Mouse (Mus musculus) CH12.LX (cell line): ENCODE measurements around the gene Kif5c. TPM values are rescaled to one million over a fixed set of nuclear protein-coding genes. Genes with fewer than 3 reads are reported as not detected.

Experiments
- DNase-seq: peaks from one replicate; pipeline ENCODE4 v3.0.0-alpha.2; 2013; ENCODE audit errors: extremely low read depth
- H3K27ac ChIP-seq: 2 replicates; pipeline ENCODE4 v1.5.1; 2012; ENCODE audit warnings: low read depth, mild to moderate bottlenecking, control low read depth, moderate library complexity; ENCODE audit not compliant: insufficient read depth
- H3K27me3 ChIP-seq: replicated peaks from 2 replicates; pipeline ENCODE3; 2012; ENCODE audit warnings: inconsistent platforms
- H3K36me3 ChIP-seq, 2 experiments: replicated peaks in 1 of 2; 2 replicates each; pipeline versions ENCODE3 to v1.6.1; 2012; ENCODE audit warnings: inconsistent platforms in 1 of 2, low read length in 1 of 2, mild to moderate bottlenecking in 1 of 2, mixed read lengths in 1 of 2, moderate library complexity in 1 of 2; ENCODE audit not compliant: control insufficient read depth in 1 of 2, insufficient read depth in 1 of 2
- H3K4me1 ChIP-seq, 2 experiments: 2 replicates each; pipeline ENCODE4 v1.6.1; 2012; ENCODE audit warnings: inconsistent platforms in 1 of 2, moderate library complexity in 1 of 2; ENCODE audit not compliant: insufficient read depth in 2 of 2, control insufficient read depth in 1 of 2
- H3K4me2 ChIP-seq: 2 replicates; pipeline ENCODE4 v1.6.1; 2012; ENCODE audit warnings: low read depth, mild to moderate bottlenecking, control low read depth; ENCODE audit not compliant: poor library complexity, insufficient read depth, severe bottlenecking
- H3K4me3 ChIP-seq, 3 experiments: fragments of 150-350 bp in 1 of 3; sonication (generic) in 1 of 3; replicated peaks in 1 of 3; 2 replicates each; pipeline versions ENCODE3 to v1.5.1; 2011 to 2012; ENCODE audit warnings: low read depth in 2 of 3, low read length in 2 of 3, mild to moderate bottlenecking in 2 of 3, moderate library complexity in 2 of 3, control low read depth in 1 of 3, improper control_type of control experiment in 1 of 3, inconsistent platforms in 1 of 3, mixed read lengths in 1 of 3; ENCODE audit not compliant: poor library complexity in 1 of 3
- H3K79me2 ChIP-seq: replicated peaks from 2 replicates; pipeline ENCODE4 v1.6.1; 2012; ENCODE audit warnings: mild to moderate bottlenecking, moderate library complexity; ENCODE audit not compliant: control insufficient read depth, poor library complexity, insufficient read depth, severe bottlenecking; ENCODE audit errors: extremely low read depth
- H3K9ac ChIP-seq: 2 replicates; pipeline ENCODE4 v1.6.1; 2012; ENCODE audit warnings: low read depth, mild to moderate bottlenecking, control low read depth, moderate library complexity; ENCODE audit not compliant: insufficient read depth
- H3K9me3 ChIP-seq: replicated peaks from 2 replicates; pipeline ENCODE3; 2012; ENCODE audit warnings: low read length, inconsistent platforms, mixed read lengths
- BHLHE40 ChIP-seq: IDR thresholded peaks from 2 replicates; pipeline ENCODE4 v1.6.1; 2011; ENCODE audit warnings: mild to moderate bottlenecking, low read depth, low read length, improper control_type of control experiment
- E2F4 ChIP-seq: IDR thresholded peaks from 2 replicates; pipeline ENCODE4 v1.6.1; 2011; ENCODE audit warnings: low read depth, low read length, improper control_type of control experiment; ENCODE audit not compliant: insufficient replicate concordance
- EP300 ChIP-seq: IDR thresholded peaks from 2 replicates; pipeline ENCODE4 v1.6.1; 2011; ENCODE audit warnings: low read length, improper control_type of control experiment
- ETS1 ChIP-seq: conservative IDR thresholded peaks from 2 replicates; pipeline ENCODE4 v1.6.1; 2012; ENCODE audit warnings: low read depth, mild to moderate bottlenecking, inconsistent platforms, low read length, improper control_type of control experiment, moderate library complexity
- GABPA ChIP-seq: IDR thresholded peaks from 2 replicates; pipeline ENCODE4 v1.6.1; 2012; ENCODE audit warnings: low read depth, low read length, improper control_type of control experiment, inconsistent platforms; ENCODE audit not compliant: insufficient replicate concordance
- IRF4 ChIP-seq: IDR thresholded peaks from 2 replicates; pipeline ENCODE4 v1.6.1; 2014; ENCODE audit warnings: low read depth, mild to moderate bottlenecking, inconsistent platforms, low read length, improper control_type of control experiment
- MAX ChIP-seq: IDR thresholded peaks from 2 replicates; pipeline ENCODE4 v1.6.1; 2011; ENCODE audit warnings: low read length, improper control_type of control experiment
- MAZ ChIP-seq: IDR thresholded peaks from 2 replicates; pipeline ENCODE4 v1.6.1; 2012; ENCODE audit warnings: low read depth, mild to moderate bottlenecking, inconsistent platforms, low read length, improper control_type of control experiment, moderate library complexity
- MXI1 ChIP-seq: IDR thresholded peaks from 2 replicates; pipeline ENCODE4 v1.6.1; 2011; ENCODE audit warnings: mild to moderate bottlenecking, low read depth, low read length, improper control_type of control experiment
- MYC ChIP-seq: IDR thresholded peaks from 2 replicates; pipeline ENCODE4 v1.6.1; 2011; ENCODE audit warnings: low read depth, mild to moderate bottlenecking, improper control_type of control experiment, low read length
- PAX5 ChIP-seq: IDR thresholded peaks from 2 replicates; pipeline ENCODE4 v1.6.1; 2012; ENCODE audit warnings: low read length, inconsistent platforms, mixed read lengths
- POLR2AphosphoS2 ChIP-seq: IDR thresholded peaks from 2 replicates; pipeline ENCODE4 v1.6.1; 2011; ENCODE audit warnings: low read depth, low read length, improper control_type of control experiment
- RAD21 ChIP-seq: IDR thresholded peaks from 2 replicates; pipeline ENCODE4 v1.6.1; 2011; ENCODE audit warnings: low read depth, mild to moderate bottlenecking, low read length, improper control_type of control experiment, moderate library complexity
- RCOR1 ChIP-seq: conservative IDR thresholded peaks from 2 replicates; pipeline ENCODE4 v1.6.1; 2012; ENCODE audit warnings: low read depth, mild to moderate bottlenecking, inconsistent platforms, low read length, improper control_type of control experiment
- SMC3 ChIP-seq: IDR thresholded peaks from 2 replicates; pipeline ENCODE4 v1.6.1; 2011; ENCODE audit warnings: low read depth, low read length, improper control_type of control experiment
- TCF12 ChIP-seq: IDR thresholded peaks from 2 replicates; pipeline ENCODE4 v1.6.1; 2014; ENCODE audit warnings: low read depth, mild to moderate bottlenecking, inconsistent platforms, low read length, improper control_type of control experiment
- UBTF ChIP-seq: IDR thresholded peaks from 2 replicates; pipeline ENCODE4 v1.6.1; 2012; ENCODE audit warnings: low read depth, mild to moderate bottlenecking, inconsistent platforms, low read length, improper control_type of control experiment, moderate library complexity
- USF2 ChIP-seq: conservative IDR thresholded peaks from 2 replicates; pipeline ENCODE4 v1.6.1; 2011; ENCODE audit warnings: low read depth, low read length, improper control_type of control experiment
- ZC3H11A ChIP-seq: IDR thresholded peaks from 2 replicates; pipeline ENCODE4 v1.6.1; 2012; ENCODE audit warnings: low read depth, mild to moderate bottlenecking, inconsistent platforms, low read length, improper control_type of control experiment
- ZNF384 ChIP-seq: IDR thresholded peaks from 2 replicates; pipeline ENCODE4 v1.6.1; 2012; ENCODE audit warnings: low read depth, low read length, improper control_type of control experiment, inconsistent platforms
- dilution Hi-C: fragments of 300-500 bp; cut with MboI; formaldehyde crosslinking; loops from 2 replicates; pipeline ENCODE4 v1.14.3; 2020; ENCODE audit warnings: low sequenced_read_pairs; ENCODE audit not compliant: extremely low pct_unique_long_range_greater_than_20kb, extremely low pct_ligation_motif_present
- in situ Hi-C: fragments of 300-500 bp; cut with MboI; formaldehyde crosslinking; loops from 3 replicates; pipeline ENCODE4 v1.14.3; 2019; ENCODE audit warnings: low sequenced_read_pairs, low pct_ligation_motif_present, low pct_unique_long_range_greater_than_20kb, mixed read lengths
- polyA plus RNA-seq: library from polyadenylated mRNA; unstranded; fragments of >175 nt; gene quantifications from 2 replicates; pipeline ENCODE4 v1.2.1, GENCODE M21; 2012; ENCODE audit warnings: low read depth; ENCODE audit not compliant: insufficient read length
- total RNA-seq, 2 experiments: library from RNA; depleted of rRNA; stranded (reverse); fragments of 300-350 nt in 1 of 2; fragments of >200 nt in 1 of 2; gene quantifications; 2 replicates each; pipeline ENCODE4 v1.2.3; 2012 to 2014

The Kif5c gene
- total and polyA plus RNA-seq, 3 experiments: 3.0 to 3.5 (median 3.1) TPM

DNA sequence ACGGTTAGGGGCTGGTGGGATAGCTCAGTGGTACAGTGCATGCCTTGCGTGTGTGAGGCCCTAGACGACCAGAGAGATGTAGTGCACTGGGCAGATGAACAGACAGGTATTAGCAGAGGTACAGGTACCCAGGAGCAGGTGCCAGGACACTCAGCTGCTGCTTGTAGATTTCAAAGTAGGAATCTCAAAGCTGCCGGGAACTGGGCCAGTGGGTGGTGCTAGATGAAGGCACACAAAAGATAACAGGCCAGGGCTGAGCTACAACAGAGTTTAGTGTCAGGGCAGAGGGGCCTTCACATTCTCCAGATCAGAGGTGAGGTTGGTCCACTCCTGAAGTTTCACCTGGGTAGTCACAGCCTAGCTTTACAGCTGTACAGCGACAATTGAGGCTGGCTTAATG lies 72.3 kb downstream of the Kif5c start:
- DNase-seq: no peak
- Histone ChIP-seq H3K9me3 (no peaks in the 10 kb centered on the region), H3K4me3 (no peak overlapping the region), H3K4me2 (no peak overlapping the region), H3K27me3 (no peaks in the 10 kb centered on the region), H3K9ac (no peak overlapping the region), H3K27ac (no peak overlapping the region), H3K36me3 (no peaks in the 10 kb centered on the region), H3K79me2 (no peaks in the 10 kb centered on the region), H3K4me1 (peaks cover 8 to 21% of the 10 kb centered on the region in 2 experiments)
- in situ Hi-C loops: no loop called here
- dilution Hi-C loops: no loop called here
- TF ChIP-seq RAD21: no peak
- no peak for TF ChIP-seq TCF12

DNA sequence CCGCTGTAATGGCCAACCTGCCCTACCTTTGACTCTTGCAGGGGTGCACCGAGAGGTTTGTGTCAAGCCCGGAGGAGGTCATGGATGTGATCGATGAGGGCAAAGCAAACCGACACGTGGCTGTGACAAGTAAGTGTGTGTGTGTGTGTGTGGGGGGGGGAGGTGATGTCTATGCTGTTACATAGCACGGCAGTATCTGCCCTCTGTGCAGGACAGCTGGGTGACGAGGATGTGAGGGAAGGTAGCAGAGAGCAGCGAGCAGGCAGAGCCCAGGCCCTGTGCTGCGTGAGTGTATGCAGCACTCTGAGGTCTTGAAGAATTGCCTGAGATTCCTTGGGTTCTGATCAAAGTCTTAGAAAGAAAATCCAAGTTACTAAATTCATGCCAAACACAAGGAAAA lies 75.6 kb downstream of the Kif5c start:
- H3K79me2 ChIP-seq: no peaks in the 10 kb centered on the region
- no peak overlapping the region for H3K9ac ChIP-seq
- dilution Hi-C loops: no loop called here
- no peak overlapping the region for H3K27ac ChIP-seq
- H3K27me3 ChIP-seq: no peaks in the 10 kb centered on the region
- TF ChIP-seq MAX (no peak), ETS1 (no peak), E2F4 (no peak), BHLHE40 (no peak), ZNF384 (no peak), GABPA (no peak), IRF4 (no peak), UBTF (no peak), USF2 (no peak), RCOR1 (no peak), MAZ (no peak), SMC3 (no peak), PAX5 (no peak), MXI1 (no peak), MYC (no peak), POLR2AphosphoS2 (no peak), ZC3H11A (no peak), EP300 (no peak)
- H3K4me2 ChIP-seq: no peak overlapping the region
- H3K4me3 ChIP-seq: no peak overlapping the region
- H3K9me3 ChIP-seq: no peaks in the 10 kb centered on the region
- in situ Hi-C loops: no loop called here
- no peaks in the 10 kb centered on the region for H3K36me3 ChIP-seq
- H3K4me1 ChIP-seq: peaks cover 8 to 21% of the 10 kb centered on the region in 2 experiments
- no peak for DNase-seq
